Mouse (Mus musculus): ENCODE measurements around the gene Meox2. TPM values are rescaled to one million over a fixed set of nuclear protein-coding genes. Genes with fewer than 3 reads are reported as not detected.
"Not testable (repeated sequence)": the region's sequence is repeated elsewhere in the genome, so short reads cannot be mapped to it uniquely, and the experiment has no call there.

Meox2 gene
- total RNA-seq (2014; rRNA removed) (0.54 and 1.00 TPM in 2 replicates), polyA plus RNA-seq (2015; fragmentation: Nextera tagmentation; extraction: Ambion mirVana) (0.08 TPM in 1 of 2 replicates, not detected in the other)

GRCm38 (mm10) chr12:37108390-37108738 is at the start of gene Meox2:
Gene Meox2, plus strand, starts transcription at chr12:37108540.
- WGBS = 1% methylated on average over 12 of the region's 12 CpGs
- DNase-seq = peak; percentile 8

GRCm38 (mm10) chr12:37072636-37073035 is 35.7 kb upstream of the Meox2 start:
- H3K9ac ChIP-seq = no peak overlapping the region
- no peak for DNase-seq
- no peak overlapping the region for H3K4me3 ChIP-seq (ENCODE audit: low read depth, low read length)
- H3K4me2 ChIP-seq (ENCODE audit: low read depth) = no peak overlapping the region
- H3K27ac ChIP-seq (ENCODE audit: low read depth, low read length) = no peak overlapping the region
- WGBS = 39% methylated on average over 3 of the region's 3 CpGs
- no peaks in the 10 kb centered on the region for H3K4me1 ChIP-seq (ENCODE audit: insufficient read depth)
- no peaks in the 10 kb centered on the region for H3K36me3 ChIP-seq (ENCODE audit: insufficient read depth)
- no peaks in the 10 kb centered on the region for H3K9me3 ChIP-seq (ENCODE audit: low read length)
- ATAC-seq = no peak
- TF ChIP-seq CTCF (IDR thresholded peaks at IDR 0.05; ENCODE audit: low read depth) = no peak
- no peaks in the 10 kb centered on the region for H3K27me3 ChIP-seq (ENCODE audit: insufficient read depth, low read length)

More at GRCm38 (mm10) chr12:37108390-37108738, at the start of gene Meox2:
- H3K9me3 ChIP-seq (ENCODE audit: low read length) = no peaks in the 10 kb centered on the region
- TF ChIP-seq CTCF (IDR thresholded peaks at IDR 0.05; ENCODE audit: low read depth) = no peak
- no peak within 1 kb of the TSS for H3K27ac ChIP-seq (ENCODE audit: low read depth, low read length)
- H3K4me2 ChIP-seq (ENCODE audit: low read depth) = peak within 1 kb of the TSS; percentile 74
- peaks cover 38% of the 10 kb centered on the region for H3K27me3 ChIP-seq (ENCODE audit: insufficient read depth, low read length)
- H3K4me1 ChIP-seq (ENCODE audit: insufficient read depth) = 0 out of 2 replicates have a peak, but pooled peaks cover 15% of the 10 kb centered on the region
- peak within 1 kb of the TSS; percentile 10; the same call in 1 of the 2 replicates for H3K9ac ChIP-seq
- ATAC-seq = peak; percentile 45
- H3K4me3 ChIP-seq (ENCODE audit: low read depth, low read length) = peak within 1 kb of the TSS; percentile 44
- no peaks in the 10 kb centered on the region for H3K36me3 ChIP-seq (ENCODE audit: insufficient read depth)

- DNase-seq = peak; percentile 6
These were observed 31.0 kb upstream of the Meox2 start for GRCm38 (mm10) chr12:37077308-37077707.

GRCm38 (mm10) chr12:37080005-37080404 is 28.3 kb upstream of the Meox2 start:
- not testable (repeated sequence) for H3K4me2 ChIP-seq (ENCODE audit: low read depth); H3K9me3 ChIP-seq (ENCODE audit: low read length); H3K4me3 ChIP-seq (ENCODE audit: low read depth, low read length); DNase-seq; ATAC-seq; H3K4me1 ChIP-seq (ENCODE audit: insufficient read depth); H3K36me3 ChIP-seq (ENCODE audit: insufficient read depth); H3K27me3 ChIP-seq (ENCODE audit: insufficient read depth, low read length); H3K27ac ChIP-seq (ENCODE audit: low read depth, low read length); H3K9ac ChIP-seq
- 60% methylated on average over 5 of the region's 5 CpGs for WGBS

More at GRCm38 (mm10) chr12:37077308-37077707, 31.0 kb upstream of the Meox2 start:
- H3K27me3 ChIP-seq (ENCODE audit: insufficient read depth, low read length) = no peaks in the 10 kb centered on the region
- no peak overlapping the region for H3K27ac ChIP-seq (ENCODE audit: low read depth, low read length)
- peak; percentile 30; the same call in 1 of the 2 replicates for TF ChIP-seq CTCF (IDR thresholded peaks at IDR 0.05; ENCODE audit: low read depth)
- no peaks in the 10 kb centered on the region for H3K4me1 ChIP-seq (ENCODE audit: insufficient read depth)
- H3K36me3 ChIP-seq (ENCODE audit: insufficient read depth) = no peaks in the 10 kb centered on the region
- no peak overlapping the region for H3K4me3 ChIP-seq (ENCODE audit: low read depth, low read length)
- H3K9ac ChIP-seq = no peak overlapping the region
- H3K4me2 ChIP-seq (ENCODE audit: low read depth) = no peak overlapping the region
- 43% methylated on average over 1 of the region's 1 CpGs for WGBS
- no peak for ATAC-seq
- no peaks in the 10 kb centered on the region for H3K9me3 ChIP-seq (ENCODE audit: low read length)

- 28% methylated on average over 8 of the region's 8 CpGs for WGBS
- no peak overlapping the region for H3K4me3 ChIP-seq (ENCODE audit: low read depth, low read length)
- H3K27me3 ChIP-seq (ENCODE audit: insufficient read depth, low read length) = peaks cover 38% of the 10 kb centered on the region
- H3K27ac ChIP-seq (ENCODE audit: low read depth, low read length) = no peak overlapping the region
- H3K9ac ChIP-seq = no peak overlapping the region
- 0 out of 2 replicates have a peak, but pooled peaks cover 15% of the 10 kb centered on the region for H3K4me1 ChIP-seq (ENCODE audit: insufficient read depth)
- no peaks in the 10 kb centered on the region for H3K9me3 ChIP-seq (ENCODE audit: low read length)
- H3K4me2 ChIP-seq (ENCODE audit: low read depth) = no peak overlapping the region
- DNase-seq = no peak
- H3K36me3 ChIP-seq (ENCODE audit: insufficient read depth) = no peaks in the 10 kb centered on the region
- TF ChIP-seq CTCF (IDR thresholded peaks at IDR 0.05; ENCODE audit: low read depth) = no peak
- no peak for ATAC-seq
These were observed 1.8 kb upstream of the Meox2 start for GRCm38 (mm10) chr12:37106541-37106940.

- no peaks in the 10 kb centered on the region for H3K9me3 ChIP-seq (ENCODE audit: low read length)
- DNase-seq = no peak
- no peak for TF ChIP-seq CTCF (IDR thresholded peaks at IDR 0.05; ENCODE audit: low read depth)
- 65% methylated on average over 2 of the region's 2 CpGs for WGBS
- H3K36me3 ChIP-seq (ENCODE audit: insufficient read depth) = no peaks in the 10 kb centered on the region
- H3K27me3 ChIP-seq (ENCODE audit: insufficient read depth, low read length) = peaks cover 38% of the 10 kb centered on the region
- 0 out of 2 replicates have a peak, but pooled peaks cover 15% of the 10 kb centered on the region for H3K4me1 ChIP-seq (ENCODE audit: insufficient read depth)
- no peak for ATAC-seq
- H3K9ac ChIP-seq = no peak overlapping the region
- no peak overlapping the region for H3K4me2 ChIP-seq (ENCODE audit: low read depth)
- H3K4me3 ChIP-seq (ENCODE audit: low read depth, low read length) = no peak overlapping the region
- no peak overlapping the region for H3K27ac ChIP-seq (ENCODE audit: low read depth, low read length)
These were observed 1.2 kb upstream of the Meox2 start for GRCm38 (mm10) chr12:37107150-37107549.

- DNase-seq (peak; percentile 3), ATAC-seq (no peak; the same call in 1 of the 2 replicates)
- Histone ChIP-seq H3K9ac (no peak overlapping the region; the same call in 1 of the 2 replicates), H3K4me1 (ENCODE audit: insufficient read depth) (0 out of 2 replicates have a peak, but pooled peaks cover 15% of the 10 kb centered on the region), H3K9me3 (ENCODE audit: low read length) (no peaks in the 10 kb centered on the region), H3K4me2 (ENCODE audit: low read depth) (peak overlapping the region; percentile 74), H3K27me3 (ENCODE audit: insufficient read depth, low read length) (peaks cover 38% of the 10 kb centered on the region), H3K27ac (ENCODE audit: low read depth, low read length) (no peak overlapping the region), H3K4me3 (ENCODE audit: low read depth, low read length) (peak overlapping the region; percentile 44), H3K36me3 (ENCODE audit: insufficient read depth) (no peaks in the 10 kb centered on the region)
- 24% methylated on average over 20 of the region's 20 CpGs for WGBS
- no peak for TF ChIP-seq CTCF (IDR thresholded peaks at IDR 0.05; ENCODE audit: low read depth)
These were observed 489 bp upstream of the Meox2 start for GRCm38 (mm10) chr12:37107713-37108389.
